Mouse (Mus musculus) neural tube, embryonic 10.5 days (tissue): ENCODE measurements around the gene Ubtd2.

Source experiments
- DNase-seq: peaks from one replicate; pipeline ENCODE4 v3.0.0-alpha.2; 2017; ENCODE audit warnings: low spot score; ENCODE audit errors: extremely low spot score

The Ubtd2 gene

GRCm38 (mm10) chr11:32545605-32546004, 90.4 kb downstream of the Ubtd2 start:
- no peak for DNase-seq

GRCm38 (mm10) chr11:32546483-32546882, 91.3 kb downstream of the Ubtd2 start:
- DNase-seq = no peak

DNA sequence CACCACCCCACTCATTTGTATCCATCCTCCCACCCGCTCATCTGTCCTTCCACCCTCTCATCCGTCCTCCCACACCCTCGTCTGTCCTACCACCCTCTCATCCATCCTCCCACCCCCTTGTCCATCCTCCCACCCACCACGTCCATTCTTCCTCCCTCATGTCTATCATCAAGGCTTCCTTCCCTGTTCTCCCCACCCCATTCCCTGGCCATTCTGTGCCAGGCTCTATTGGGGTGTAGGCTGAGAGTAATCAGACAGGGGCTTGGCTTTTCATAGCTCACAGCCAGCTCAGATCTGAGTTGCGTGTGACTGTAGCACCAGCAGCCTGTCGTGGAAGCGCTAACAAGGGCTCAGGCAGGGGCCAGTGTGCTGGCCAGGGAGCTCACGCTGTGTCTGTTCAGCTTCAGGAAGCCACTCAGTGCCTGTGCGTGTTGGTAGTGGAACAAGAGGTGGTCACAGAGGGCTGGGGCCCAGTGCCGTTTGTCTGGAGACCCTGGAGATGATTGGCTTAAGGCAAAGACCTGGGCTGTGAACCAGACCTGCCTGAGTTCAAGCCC, 92.3 kb downstream of the Ubtd2 start:
- no peak for DNase-seq

GRCm38 (mm10) chr11:32548240-32548639, 93.1 kb downstream of the Ubtd2 start:
- no peak for DNase-seq

DNA sequence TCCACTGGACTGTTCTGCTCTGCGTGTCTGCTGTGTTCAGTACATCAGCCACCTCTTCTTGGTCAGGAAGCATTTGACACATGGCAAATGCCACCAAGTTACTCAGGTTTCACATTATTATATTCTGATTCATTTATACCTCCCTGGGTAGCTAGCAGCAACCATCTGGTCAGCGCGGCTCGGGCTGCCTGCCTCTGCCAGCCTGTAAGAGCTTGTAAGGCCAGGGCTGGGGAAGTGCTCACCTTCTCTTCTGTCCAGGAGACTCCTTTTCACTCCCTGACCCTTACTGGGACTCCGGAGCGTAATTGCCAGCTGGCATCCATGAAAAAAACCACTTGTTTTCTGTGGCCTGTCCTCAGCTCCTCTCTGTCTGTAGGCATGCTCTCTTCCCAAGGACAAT, 94.1 kb downstream of the Ubtd2 start:
- no peak for DNase-seq

GRCm38 (mm10) chr11:32550102-32550501, 94.9 kb downstream of the Ubtd2 start:
- no peak for DNase-seq

DNA sequence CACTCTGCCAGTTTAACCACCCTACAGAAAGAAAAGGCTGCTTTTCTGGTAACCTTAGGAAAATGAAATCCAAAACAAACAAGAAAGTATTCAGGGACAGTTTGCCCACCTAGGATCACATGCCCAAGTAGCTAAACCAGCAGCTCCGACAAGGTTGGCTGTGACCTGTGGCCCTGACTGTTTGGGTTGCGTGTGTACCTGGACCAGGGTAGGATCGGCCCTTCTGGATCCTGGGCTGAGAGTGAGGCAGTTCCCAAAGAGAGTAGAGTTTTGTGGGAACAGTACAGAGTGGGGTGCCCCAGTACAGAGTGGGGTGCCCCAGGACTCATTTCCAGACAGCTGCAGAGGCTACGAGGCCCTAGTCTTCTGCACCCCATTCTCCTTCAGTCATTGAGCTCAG, 95.9 kb downstream of the Ubtd2 start:
- DNase-seq = no peak

DNA sequence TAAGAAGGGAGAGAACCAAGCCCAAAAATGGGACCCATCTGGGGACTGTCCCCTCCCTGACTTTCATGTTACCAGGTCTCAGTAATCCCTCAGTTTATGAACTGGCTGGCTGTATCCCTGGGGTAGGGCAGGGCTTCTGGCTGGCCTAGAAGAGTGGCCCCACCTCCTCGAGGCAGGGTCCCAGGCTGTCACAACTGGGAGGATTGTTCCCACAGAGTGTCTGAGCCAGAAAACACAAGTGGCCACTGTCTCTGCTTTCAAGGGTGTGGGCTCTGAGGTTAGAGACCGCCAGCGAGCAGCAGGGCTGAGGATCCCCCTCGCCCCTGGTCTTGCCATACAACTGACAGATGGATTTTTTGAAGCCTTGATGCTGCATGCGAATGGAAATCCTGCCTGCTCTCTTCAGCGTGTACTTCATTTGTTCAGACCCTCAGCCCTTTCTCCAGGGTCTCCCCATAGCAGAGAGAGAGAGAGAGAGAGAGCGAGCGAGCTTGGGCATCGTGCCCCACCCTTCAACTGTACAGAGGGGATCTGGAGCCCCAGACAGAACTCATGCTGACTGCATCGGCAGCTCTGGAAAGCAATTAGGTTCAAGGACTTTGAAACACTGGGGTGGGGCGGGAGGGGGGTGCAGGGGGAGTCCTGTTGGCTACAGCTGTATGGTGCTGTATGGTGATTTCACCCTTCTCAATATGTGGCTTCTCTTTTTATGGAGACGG, 96.6 kb downstream of the Ubtd2 start:
- no peak for DNase-seq

GRCm38 (mm10) chr11:32552401-32553090, 97.4 kb downstream of the Ubtd2 start:
- DNase-seq = no peak

DNA sequence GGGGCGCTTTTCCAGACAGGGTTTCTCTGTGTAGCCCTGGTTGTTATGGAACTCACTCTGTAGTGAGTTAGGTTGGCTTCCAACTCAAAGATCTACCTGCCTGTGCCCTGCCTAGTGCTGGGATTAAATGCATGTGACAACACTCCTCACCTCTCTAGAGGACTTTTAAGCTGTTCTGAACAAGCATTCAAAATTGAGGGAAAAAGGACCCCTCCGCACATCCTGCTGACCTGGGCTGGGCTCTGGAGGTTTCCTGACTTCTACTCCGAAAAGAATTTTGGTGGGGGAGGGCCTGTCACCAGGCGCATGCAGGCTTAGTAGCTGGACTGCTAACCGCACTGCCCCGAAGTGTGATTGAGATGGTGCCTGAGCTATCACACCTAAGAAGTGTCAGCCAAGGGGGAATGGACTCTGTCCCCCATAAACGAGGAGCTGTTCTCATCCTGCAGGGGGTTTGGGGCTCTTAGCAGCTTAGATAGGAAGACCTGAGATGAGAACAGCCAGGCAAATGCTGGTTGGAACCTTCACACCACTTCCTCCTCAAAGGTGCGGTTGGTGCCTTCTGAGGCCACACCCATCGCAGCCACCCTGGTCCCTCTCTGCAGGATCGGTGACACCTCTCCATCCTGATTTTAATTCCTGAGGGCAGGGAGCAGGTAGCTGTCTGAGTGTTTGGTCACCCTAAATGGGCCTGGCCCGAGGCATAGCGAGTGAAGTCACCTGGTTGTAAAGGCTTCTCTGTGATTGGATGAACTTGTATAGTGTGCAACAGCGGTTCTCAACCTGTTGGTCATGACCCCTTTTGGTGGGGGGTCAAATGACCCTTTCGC, 98.4 kb downstream of the Ubtd2 start:
- DNase-seq = no peak

DNA sequence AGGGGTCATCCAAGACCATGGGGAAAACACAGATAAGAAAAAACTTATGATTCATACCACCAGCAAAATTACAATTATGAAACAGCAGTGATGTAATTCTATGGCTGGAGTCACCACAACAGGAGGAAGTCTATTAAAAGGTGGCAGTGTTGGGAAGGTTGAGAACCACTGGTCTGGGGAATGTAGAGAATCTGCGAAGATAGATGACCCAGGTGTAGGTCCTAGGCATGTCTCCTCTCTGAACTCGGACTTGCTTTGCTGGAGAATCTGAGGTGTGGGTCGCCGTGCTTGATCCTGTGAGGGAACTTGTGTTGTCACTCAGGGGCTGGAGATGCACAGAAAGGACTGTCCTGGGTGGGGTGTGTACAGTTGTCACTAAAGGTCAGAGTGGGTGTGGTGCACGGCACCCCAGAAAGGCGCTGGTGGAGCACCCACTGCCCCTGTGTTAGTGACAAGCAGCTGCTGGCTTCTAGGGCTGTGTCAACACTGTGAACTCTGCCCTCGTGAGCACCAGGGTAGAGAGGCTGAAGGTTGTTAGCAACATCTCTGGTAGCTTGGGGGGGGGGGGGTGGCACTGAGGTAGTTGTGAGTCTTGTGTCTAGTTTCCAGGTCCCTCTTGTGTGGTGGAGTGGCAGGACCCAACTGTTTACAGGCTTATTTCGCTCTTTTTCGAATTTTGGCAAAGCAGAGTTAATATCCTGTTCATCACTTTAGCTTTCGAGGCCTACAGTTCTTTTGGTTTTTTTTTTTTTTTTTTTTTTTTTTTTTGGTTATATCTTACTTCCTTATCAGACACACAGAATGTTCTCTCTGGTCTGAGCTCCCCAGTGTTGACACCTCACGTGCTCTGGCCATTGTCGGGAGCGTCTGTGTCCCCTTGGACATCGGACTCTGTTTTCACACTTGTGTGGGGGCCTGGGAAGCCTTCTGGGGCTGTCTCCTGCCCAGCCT, 99.2 kb downstream of the Ubtd2 start:
- no peak for DNase-seq

- no peak for DNase-seq
Observed at GRCm38 (mm10) chr11:32555103-32555689, 100.0 kb downstream of the Ubtd2 start.

- DNase-seq = no peak
Observed at GRCm38 (mm10) chr11:32556333-32556990, 101.3 kb downstream of the Ubtd2 start.

- no peak for DNase-seq
Observed at GRCm38 (mm10) chr11:32558026-32558425, 102.9 kb downstream of the Ubtd2 start.

DNA sequence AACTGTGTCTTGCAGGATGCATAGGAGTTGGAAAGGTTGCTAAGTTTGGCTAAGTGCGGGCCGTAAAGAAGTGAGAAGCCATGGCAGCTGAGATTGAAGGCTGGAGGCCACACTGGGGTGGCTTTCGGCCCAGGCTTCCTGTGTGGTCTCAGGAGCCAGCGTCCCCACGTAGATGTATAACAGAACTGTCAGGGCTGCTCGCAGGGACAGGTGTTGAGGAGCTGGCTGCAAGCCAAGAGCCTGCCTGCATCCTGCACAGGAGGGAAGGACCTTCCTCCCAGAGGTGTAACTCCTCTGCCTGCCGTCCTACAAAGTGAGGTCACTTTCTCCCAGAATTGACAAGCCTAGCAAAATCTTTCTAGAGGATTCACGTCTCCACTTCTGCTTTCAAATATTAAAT, 103.5 kb downstream of the Ubtd2 start:
- no peak for DNase-seq

GRCm38 (mm10) chr11:32560015-32560770, 105.0 kb downstream of the Ubtd2 start:
- no peak for DNase-seq

- DNase-seq = no peak
Observed at GRCm38 (mm10) chr11:32561465-32562355, 106.5 kb downstream of the Ubtd2 start.

DNA sequence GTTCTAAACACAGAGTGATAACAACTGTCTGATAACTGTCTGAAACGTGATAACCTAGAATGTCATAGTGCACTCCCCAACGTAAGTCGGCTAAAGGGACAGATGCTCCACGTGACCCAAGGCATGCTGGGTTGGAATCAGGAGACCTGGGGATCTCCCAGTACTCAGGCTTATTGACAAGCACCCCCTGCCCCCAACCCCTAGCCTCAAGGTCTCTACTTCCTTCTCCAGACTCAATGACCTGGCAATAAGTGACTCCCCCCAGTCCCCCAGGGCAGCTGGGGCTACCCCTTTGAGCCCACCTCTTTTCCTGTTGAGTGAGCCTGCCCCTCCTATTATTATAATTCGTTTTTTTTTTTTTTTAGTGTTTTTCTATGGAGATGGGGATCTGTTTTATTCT, 107.5 kb downstream of the Ubtd2 start:
- no peak for DNase-seq
